Mouse (Mus musculus): ENCODE measurements around the gene Zfp811.

Zfp811 gene

DNA sequence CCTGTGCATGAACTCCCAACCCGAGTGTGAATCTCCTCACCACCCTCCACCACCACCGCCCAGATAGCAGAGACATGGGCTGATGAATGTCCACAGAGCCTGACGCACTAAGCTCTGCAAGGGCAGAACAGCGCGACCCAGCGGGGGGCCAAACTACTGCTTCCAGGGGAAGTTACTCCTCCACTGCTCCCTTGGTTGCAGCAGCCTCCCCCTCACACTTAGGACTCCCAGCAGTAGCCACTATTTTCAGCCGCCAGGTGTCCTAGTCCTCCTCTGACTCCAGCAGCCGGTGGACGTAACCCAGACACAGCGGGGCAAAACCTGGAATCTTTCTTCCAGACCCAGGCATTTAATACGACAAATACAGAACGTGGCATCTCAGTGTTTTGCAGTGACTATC, 56.1 kb downstream of the Zfp811 start:
- CTCF ChIA-PET = no interaction called here

DNA sequence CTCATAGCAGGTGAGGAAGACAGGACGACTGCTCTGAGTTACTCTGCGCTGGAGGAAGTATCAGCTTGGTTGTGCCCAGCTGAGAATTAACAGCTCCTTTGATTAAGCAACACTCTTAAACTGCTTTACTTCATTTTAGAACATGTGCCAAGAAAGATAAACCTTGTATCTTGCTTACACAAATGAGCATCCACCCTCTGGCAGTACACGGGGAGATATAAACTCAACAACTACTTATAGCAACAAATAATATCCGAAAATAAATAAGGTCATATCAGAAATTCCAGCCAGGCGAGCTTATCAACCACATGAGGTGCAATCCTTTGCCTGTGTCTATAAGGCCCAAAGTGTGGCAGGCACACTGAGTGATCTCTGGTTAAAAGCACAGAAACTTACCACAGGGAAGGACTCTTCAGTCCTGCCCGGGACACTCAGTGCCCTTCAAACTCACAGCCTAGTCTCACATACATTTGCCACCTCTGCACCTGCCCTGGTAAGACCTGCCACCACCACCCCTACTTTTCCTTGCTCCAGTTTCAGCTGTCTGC, 56.8 kb downstream of the Zfp811 start:
- CTCF ChIA-PET = interaction anchor here (0.6 kb wide), 1 partner anchor 473 kb away, joined by 8 read pairs; no protein-coding TSS in a partner anchor

GRCm38 (mm10) chr17:32750611-32751010, 59.1 kb downstream of the Zfp811 start:
- CTCF ChIA-PET = interaction anchor here (0.6 kb wide), 1 partner anchor 24 kb away, joined by 7 read pairs; no protein-coding TSS in a partner anchor

Data from spleen, embryonic (tissue).